ENCODE assay signal across 28 mouse cellular contexts in genomic region chr8:67238934-67239333, GRCm38 (mm10).
DNase-seq lines count a peak whose midpoint lies in the region; TF ChIP-seq lines count a peak whose summit lies in the region.
"Had no signal": no experiment of that assay in that cellular context is flagged by ENCODE, and none has a peak within 500 bp of the region (broad histone marks: within the 10 kb centered on the region; RNA-seq: fewer than 3 reads in every experiment).

No protein-coding gene starts in this region.

- DNase-seq in frontal cortex, adult 2 months (ENCODE audit: extremely low spot score in 1 of 2, low spot score in 1 of 2), result peak; percentile 14 to 45
- DNase-seq in frontal cortex, postnatal 10 days (ENCODE audit: low spot score in 2 of 2), result no peak
- peak; percentile 8 to 9 for DNase-seq in layer of hippocampus, adult 2 months (ENCODE audit: low spot score in 2 of 2)
- DNase-seq in layer of hippocampus, postnatal 10 days (ENCODE audit: low spot score in 2 of 2), result no peak
- peak; percentile 17 to 20 for DNase-seq in right cerebral cortex, adult 2 months (ENCODE audit: low spot score in 2 of 2)
- no peak for DNase-seq in right cerebral cortex, postnatal 10 days (ENCODE audit: low spot score in 2 of 2)
- DNase-seq in kidney, postnatal 10 days, result no peak
- no peak for DNase-seq in adrenal gland, adult 8-10 months
- DNase-seq: cerebellum, adult 18-20 months; cerebellum, postnatal 25 days; embryo, embryonic 11 days; kidney, adult 8-10 months; kidney, postnatal 14 days; lung, adult 18-20 months; lung, postnatal 10 days; right cerebral cortex, postnatal 25 days; spleen, adult 18-20 months; thymus, postnatal 25 days had no signal

- H3K27ac ChIP-seq in layer of hippocampus, adult 2 months, result no peak overlapping the region
- H3K27ac ChIP-seq: embryonic facial prominence, embryonic 13.5 days; forebrain, embryonic 13.5 days; hindbrain, embryonic 14.5 days; intestine, embryonic 15.5 days; left cerebral cortex, adult 2 months; limb, embryonic 13.5 days; liver, embryonic 12.5 days; midbrain, embryonic 10.5 days; neural tube, embryonic 15.5 days had no signal

- no peak for TF ChIP-seq CTCF in layer of hippocampus, adult 2 months (conservative IDR thresholded peaks at IDR 0.05)

- H3K4me3 ChIP-seq in layer of hippocampus, adult 2 months, result no peak overlapping the region
- H3K4me3 ChIP-seq: embryonic facial prominence, embryonic 13.5 days; erythroblast, embryonic 14.5 days; forebrain, embryonic 13.5 days; intestine, embryonic 15.5 days; left cerebral cortex, adult 2 months; limb, embryonic 13.5 days; liver, embryonic 12.5 days; midbrain, embryonic 10.5 days; neural tube, embryonic 15.5 days had no signal

Comparison
In these comparisons a context has a peak if more than half of its experiments do, and no peak if none do; other contexts are left out.
1. DNase-seq: peak in frontal cortex, adult 2 months (2 of 2), layer of hippocampus, adult 2 months (2 of 2) and right cerebral cortex, adult 2 months (2 of 2); none in frontal cortex, postnatal 10 days (0 of 2), layer of hippocampus, postnatal 10 days (0 of 2), right cerebral cortex, postnatal 10 days (0 of 2), kidney, postnatal 10 days (single experiment) and adrenal gland, adult 8-10 months (single experiment).